Mouse (Mus musculus): Measurements from ENCODE around the gene St3gal3. TPM values are rescaled to one million over a fixed set of nuclear protein-coding genes. Genes with fewer than 3 reads are reported as not detected.

St3gal3 gene
- total RNA-seq (2023) = 11.4 TPM

DNA sequence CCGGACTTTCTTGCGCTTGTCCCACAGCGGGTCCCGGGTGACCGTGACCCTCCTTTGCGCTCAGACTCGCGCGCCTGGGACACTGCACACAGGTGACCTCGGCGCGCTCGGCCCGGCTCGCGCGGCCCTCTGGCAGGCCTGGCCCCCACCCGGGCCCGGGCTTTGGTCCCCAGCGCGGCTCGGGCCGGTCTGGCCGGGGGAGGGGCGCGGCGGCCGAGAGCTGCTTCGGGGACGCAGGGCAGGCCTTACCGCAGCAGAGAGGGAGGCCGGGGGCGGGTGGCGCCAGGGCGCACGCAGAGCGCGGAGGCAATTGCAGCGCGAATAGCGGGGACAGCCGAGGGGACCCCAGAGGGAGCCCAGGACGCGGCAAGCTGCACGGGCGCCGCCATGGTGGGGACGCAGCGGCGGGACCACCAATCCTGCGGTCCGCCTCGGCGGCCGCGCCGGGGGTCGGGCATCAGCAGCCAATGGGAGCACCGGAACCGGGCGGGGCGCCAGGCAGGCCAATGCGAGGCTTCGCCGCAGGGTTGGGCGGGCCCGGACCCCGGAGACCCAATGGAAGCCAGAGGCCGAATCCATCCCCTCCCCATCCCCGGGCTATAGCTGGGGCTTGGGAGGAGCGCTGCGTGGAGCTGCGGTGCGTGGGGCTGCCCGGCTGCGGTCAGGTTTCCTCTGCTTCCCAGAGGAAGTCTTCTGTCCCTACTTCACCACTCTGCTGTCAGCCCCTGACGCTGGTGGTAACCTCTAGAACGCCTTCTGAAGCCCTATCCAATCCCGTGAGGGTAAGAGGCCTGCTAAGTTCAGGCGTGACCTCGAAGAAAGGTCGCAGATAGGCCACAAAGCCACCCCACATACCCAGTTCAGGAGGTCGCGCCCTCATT is at the start of gene St3gal3:
St3gal3 (minus strand) TSS at position 430 of the 881 bp plus-strand sequence.

DNA sequence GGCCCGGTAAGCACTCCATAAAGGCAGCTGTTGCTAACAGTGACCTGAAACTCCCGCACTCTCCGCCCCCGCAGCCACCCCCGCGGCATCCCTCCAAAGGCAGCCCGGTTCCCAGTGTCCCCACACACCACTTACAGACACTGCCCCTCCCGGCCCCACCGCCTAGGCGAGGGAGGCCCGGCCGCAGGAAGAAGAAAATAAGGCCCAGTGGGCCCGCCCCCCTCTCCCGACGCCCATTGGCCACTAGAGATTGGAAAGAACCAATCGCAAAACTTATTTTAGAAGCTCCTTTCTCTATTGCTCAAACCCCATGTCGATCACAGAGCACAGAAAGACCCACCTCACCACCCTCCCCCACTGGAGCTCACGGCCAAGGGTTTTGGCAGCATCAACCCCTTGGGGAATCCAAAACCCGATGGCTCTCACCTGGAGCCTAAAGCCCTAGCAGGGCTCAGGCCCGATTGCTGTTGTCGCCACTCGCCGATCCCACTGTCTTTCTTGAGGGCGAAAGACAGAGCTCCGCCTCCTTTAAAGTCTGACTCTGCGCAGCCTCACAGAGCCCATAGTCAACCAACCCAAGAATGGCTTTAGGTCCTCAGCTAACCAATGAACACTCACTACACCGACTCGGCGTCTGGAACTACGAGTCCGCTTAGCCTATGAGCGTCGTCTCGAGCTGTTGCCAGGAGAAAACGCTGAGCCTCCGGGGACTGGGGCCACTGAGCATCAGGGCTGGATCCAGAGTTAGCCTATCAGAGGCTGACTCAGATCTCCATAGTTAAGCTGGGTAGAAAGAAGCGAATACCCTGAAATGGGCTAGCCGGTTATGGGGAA is 45.0 kb upstream of the St3gal3 start, which contains the start of gene Kdm4a:
Kdm4a (minus strand) TSS at position 577 of the 834 bp plus-strand sequence.

DNA sequence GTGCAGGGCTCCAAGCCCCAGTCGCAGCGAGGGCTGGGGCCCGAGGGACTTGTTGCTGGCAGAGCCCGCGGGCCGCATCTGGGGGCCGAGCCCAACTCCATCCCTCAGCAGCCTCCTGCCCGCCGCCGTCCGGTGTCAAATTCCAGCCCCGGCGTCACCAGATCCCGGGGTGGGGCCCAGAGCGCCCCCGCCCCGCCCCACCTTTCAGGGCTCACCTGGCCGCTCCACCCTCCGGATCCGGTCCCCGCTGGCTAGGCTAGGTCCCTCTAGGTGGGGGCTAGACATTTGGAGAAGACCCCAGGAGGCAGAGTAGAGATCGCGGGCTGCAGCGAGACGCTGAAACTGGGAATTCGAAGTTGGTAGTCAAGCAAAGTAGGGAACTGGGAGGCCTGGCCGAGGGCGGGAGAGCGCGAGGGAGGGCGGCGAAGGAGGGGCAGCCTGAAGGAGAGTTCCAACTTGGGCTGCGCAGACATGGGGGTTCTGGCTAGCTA is 205.3 kb downstream of the St3gal3 start, which contains the start of gene Artn:
Artn (minus strand) TSS at position 373 of the 491 bp plus-strand sequence.

DNA sequence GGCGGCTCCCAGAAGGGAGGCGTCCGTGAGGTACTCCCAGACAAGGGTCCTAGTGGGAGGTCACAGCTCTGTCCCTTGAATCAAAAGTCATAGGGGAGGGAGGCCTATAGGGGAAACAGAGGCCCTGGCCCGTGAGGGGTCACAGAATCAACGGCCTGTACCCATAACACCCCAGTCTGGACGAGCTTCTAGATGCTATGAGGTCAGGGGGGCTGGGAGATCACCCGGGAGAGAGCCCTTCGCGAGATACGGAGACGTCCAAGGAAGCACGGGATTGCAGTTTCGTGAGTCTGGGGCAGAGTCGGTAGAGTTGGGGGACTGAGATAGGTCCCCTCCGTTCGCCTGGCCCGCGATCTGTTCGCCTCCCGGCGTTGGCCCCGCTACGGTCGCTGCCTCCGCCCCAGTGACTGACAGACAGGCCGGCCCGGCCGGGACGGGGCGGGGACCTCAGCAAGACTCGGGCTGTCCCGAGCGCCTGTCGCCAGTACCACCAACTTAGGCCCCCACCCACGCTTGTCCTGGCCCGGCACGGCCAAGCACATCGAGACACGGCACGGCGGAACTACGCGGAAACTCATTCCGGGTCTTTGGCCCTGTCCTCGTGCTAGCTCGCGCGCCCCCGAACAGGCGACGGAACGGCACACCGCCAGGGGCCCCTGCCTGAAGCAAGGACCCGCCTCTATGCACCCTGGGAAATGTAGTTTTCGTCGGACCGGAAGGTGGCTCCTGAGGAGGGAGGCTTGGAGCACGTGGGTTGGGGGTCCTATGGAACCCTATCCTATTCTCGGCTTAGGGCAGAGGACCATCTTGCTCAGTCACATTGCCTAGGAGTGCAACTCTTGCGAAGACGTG is 219.9 kb downstream of the St3gal3 start, which contains the start of gene Ipo13:
Ipo13 (minus strand) TSS at position 409 of the 852 bp plus-strand sequence.

DNA sequence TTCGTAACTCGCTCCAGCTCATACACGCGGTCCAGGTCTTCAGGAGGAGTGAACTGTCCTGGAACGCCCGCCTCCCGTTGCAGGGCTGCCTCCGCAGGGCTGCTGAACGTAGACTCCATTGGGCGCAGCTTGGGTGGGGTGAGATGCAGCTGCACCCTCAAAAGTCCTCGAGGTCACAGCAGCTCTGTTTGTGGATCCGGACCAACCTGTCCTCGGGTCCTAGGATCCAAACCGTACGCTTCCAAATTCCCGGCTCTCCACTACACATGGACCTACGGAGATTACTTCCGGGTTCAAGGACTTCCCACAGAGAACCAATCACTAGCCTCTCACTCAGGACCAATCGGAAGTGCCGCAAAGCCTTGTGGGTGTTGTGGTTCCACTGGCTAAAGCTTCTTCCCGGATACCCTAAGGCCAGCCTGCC is 243.0 kb downstream of the St3gal3 start, which contains the start of gene Dph2:
Dph2 (minus strand) TSS at position 295 of the 424 bp plus-strand sequence.

DNA sequence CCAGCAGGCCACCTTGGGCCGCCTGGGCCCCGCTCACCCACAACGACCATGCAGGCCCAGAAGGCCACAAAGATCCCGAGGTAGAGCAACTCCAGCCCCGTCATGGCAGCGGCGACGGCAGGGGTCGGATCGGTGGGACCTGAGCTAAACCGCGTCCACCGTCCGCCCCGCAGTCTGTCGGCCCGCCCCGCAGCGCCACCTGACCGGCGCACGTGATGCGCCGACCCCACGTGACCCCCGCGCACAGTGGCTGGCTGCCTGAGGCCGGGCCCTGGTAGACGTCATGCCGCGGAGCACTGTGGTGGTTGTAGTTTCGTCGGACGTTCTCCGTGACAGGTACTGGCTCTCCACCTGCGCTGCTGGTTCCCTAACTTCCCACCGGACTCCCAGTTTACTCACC is 247.6 kb downstream of the St3gal3 start, which contains the start of gene Atp6v0b:
Atp6v0b (minus strand) TSS at position 201 of the 400 bp plus-strand sequence.

DNA sequence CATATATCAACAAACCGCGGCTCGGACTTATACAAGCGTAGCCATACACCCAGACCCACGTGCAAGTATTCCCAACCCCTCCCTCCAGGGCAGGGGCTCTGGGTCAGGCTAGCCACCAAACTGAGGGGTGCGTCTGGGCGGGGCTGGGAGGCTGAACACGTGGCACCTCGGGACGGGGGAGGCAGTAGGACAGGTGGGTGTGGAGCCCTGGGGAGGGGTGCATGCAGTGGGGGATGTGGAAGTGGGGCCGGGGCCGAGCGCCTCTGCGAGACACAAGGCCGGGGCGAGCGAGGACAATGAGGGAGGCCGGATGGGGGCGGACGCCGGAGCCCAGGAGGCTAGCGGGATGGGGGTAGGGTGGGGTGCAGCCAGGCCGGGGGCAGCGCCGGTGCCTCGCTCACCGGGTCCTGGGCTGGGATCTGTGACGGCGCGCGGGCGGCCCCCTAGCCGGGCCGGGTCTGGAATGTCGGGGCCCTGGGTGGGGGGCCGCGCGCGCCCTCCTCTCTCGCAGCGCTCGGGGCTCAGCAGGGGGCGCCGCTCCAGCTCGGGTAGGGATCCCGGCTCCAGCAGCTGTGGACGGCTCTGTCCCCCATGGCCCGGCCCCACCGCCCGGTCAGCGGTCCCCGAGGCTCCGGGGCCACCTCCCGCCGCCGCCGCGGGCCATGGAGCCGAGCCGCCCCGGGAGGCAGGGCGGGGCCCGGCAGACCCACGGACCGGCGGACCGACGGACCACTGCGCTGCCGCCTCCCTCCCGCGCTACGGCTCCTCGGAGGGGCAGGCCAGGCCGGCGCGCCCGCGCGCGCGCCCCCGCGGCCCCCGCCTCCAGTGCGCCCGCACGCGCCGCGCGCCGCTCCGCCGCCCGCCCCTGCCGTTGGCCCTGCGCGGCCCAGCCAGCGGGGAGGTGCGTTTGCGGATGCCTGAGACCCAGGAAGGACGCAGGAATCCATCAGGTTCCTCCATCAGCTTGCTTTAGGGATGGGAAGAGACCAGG is 251.7 kb downstream of the St3gal3 start, which contains the start of gene B4galt2:
B4galt2 (minus strand) TSS at position 787 of the 991 bp plus-strand sequence.

Other genes with a start within 250 kb of the St3gal3 start
- gene Atp6v0b, start 247.6 kb downstream of the St3gal3 start, total RNA-seq (2023) = 76.9 TPM
- 9.3 TPM for gene Dph2, start 242.9 kb downstream of the St3gal3 start, total RNA-seq (2023)
- 43.5 TPM for gene Ipo13, start 219.9 kb downstream of the St3gal3 start, total RNA-seq (2023)
- gene Artn, start 205.2 kb downstream of the St3gal3 start, total RNA-seq (2023) = not detected
- 55.0 TPM for gene Kdm4a, start 45.1 kb upstream of the St3gal3 start, total RNA-seq (2023)
- 4.2 TPM for gene Ptprf, start 156.5 kb upstream of the St3gal3 start, total RNA-seq (2023)